Mouse (Mus musculus) right cerebral cortex, postnatal 14 days (tissue): Measurements from ENCODE around the gene Slc29a3.
"Not testable (repeated sequence)": the region's sequence is repeated elsewhere in the genome, so short reads cannot be mapped to it uniquely, and the experiment has no call there.

ENCODE experiments used
- DNase-seq: peaks from one replicate; pipeline ENCODE4 v3.0.0; 2022

The Slc29a3 gene

GRCm38 (mm10) chr10:60762126-60762525, 9.5 kb upstream of the Slc29a3 start:
- DNase-seq, result no peak

GRCm38 (mm10) chr10:60760377-60760776, 7.8 kb upstream of the Slc29a3 start:
- DNase-seq, result peak; percentile 93

GRCm38 (mm10) chr10:60756992-60757391, 4.4 kb upstream of the Slc29a3 start:
- DNase-seq, result peak; percentile 72

- no peak for DNase-seq
Observed at GRCm38 (mm10) chr10:60756146-60756545, 3.6 kb upstream of the Slc29a3 start.

- DNase-seq, result no peak
Observed at GRCm38 (mm10) chr10:60753941-60754340, 1.3 kb upstream of the Slc29a3 start.

GRCm38 (mm10) chr10:60753261-60753660, 667 bp upstream of the Slc29a3 start:
- no peak for DNase-seq

- no peak for DNase-seq
Observed at GRCm38 (mm10) chr10:60747667-60748212, 4.9 kb downstream of the Slc29a3 start.

GRCm38 (mm10) chr10:60746512-60746911, 6.1 kb downstream of the Slc29a3 start:
- DNase-seq, result no peak

GRCm38 (mm10) chr10:60744543-60745290, 7.9 kb downstream of the Slc29a3 start:
- DNase-seq, result no peak

GRCm38 (mm10) chr10:60743681-60744080, 8.9 kb downstream of the Slc29a3 start:
- no peak for DNase-seq

GRCm38 (mm10) chr10:60742942-60743341, 9.7 kb downstream of the Slc29a3 start:
- DNase-seq, result no peak

GRCm38 (mm10) chr10:60742296-60742695, 10.3 kb downstream of the Slc29a3 start:
- not testable (repeated sequence) for DNase-seq

GRCm38 (mm10) chr10:60741435-60741834, 11.2 kb downstream of the Slc29a3 start:
- DNase-seq, result no peak

GRCm38 (mm10) chr10:60739619-60740363, 12.8 kb downstream of the Slc29a3 start:
- DNase-seq, result no peak

- DNase-seq, result no peak
Observed at GRCm38 (mm10) chr10:60737886-60738640, 14.5 kb downstream of the Slc29a3 start.

GRCm38 (mm10) chr10:60737169-60737728, 15.3 kb downstream of the Slc29a3 start:
- DNase-seq, result no peak

- no peak for DNase-seq
Observed at GRCm38 (mm10) chr10:60735737-60736136, 16.9 kb downstream of the Slc29a3 start.

- DNase-seq, result no peak
Observed at GRCm38 (mm10) chr10:60733471-60733870, 19.1 kb downstream of the Slc29a3 start.

- DNase-seq, result no peak
Observed at GRCm38 (mm10) chr10:60732397-60732861, 20.2 kb downstream of the Slc29a3 start.

- no peak for DNase-seq
Observed at GRCm38 (mm10) chr10:60731742-60732141, 20.9 kb downstream of the Slc29a3 start.

GRCm38 (mm10) chr10:60727301-60727700, 25.3 kb downstream of the Slc29a3 start:
- DNase-seq, result no peak

- no peak for DNase-seq
Observed at GRCm38 (mm10) chr10:60726896-60727295, 25.7 kb downstream of the Slc29a3 start.

GRCm38 (mm10) chr10:60724496-60724895, 28.1 kb downstream of the Slc29a3 start:
- no peak for DNase-seq
